Mouse (Mus musculus) liver, adult (tissue): ENCODE data around the gene Hspa4l.
A peak's percentile ranks its signal among the peaks of the same experiment; 100 is the strongest.

Experiments used
- GATA4 ChIP-seq: IDR thresholded peaks from 2 replicates; pipeline ENCODE4 v1.6.1; 2014; ENCODE audit warnings: mild to moderate bottlenecking, low read length; ENCODE audit not compliant: insufficient replicate concordance

Gene Hspa4l

DNA sequence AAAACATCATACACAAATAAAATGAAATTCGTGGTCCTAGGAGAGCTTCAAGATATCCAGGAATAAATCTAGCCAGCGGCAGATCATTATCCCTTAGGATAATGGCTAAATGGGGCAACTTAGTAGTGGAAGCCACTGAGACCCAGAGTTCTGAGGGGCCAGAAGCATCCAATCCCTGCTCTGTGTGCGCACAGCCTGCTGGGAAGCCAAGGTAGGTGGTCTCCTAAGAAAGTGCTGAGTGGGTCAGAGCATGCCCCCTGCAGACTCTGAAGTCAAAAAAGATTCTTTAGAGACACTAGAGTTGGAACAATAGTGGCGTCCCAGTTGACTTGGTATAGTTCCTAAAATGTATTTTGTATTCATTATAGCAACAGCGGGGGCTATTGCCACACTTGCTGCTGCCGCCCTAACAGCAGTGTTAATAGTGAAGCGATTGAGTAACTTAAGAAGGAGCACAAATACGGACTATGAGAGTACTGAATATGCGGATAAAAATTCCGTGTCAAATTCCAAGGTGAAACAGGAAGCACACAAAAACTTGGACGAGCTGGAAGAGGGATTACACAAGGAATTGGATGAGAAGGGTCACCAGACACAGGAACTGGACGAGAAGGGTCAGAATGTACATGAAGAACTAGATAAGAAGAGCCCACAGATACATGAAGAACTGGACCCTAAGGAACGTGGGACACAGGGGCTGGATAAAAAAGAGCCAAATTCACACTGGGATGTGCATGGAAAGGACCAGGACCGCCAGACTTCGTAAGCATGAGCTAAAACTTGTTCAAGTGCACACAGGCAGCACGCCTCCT is at the start of gene Hspa4l:
Hspa4l (plus strand) TSS at position 472 of the 812 bp plus-strand sequence.
- no peak for TF ChIP-seq GATA4

DNA sequence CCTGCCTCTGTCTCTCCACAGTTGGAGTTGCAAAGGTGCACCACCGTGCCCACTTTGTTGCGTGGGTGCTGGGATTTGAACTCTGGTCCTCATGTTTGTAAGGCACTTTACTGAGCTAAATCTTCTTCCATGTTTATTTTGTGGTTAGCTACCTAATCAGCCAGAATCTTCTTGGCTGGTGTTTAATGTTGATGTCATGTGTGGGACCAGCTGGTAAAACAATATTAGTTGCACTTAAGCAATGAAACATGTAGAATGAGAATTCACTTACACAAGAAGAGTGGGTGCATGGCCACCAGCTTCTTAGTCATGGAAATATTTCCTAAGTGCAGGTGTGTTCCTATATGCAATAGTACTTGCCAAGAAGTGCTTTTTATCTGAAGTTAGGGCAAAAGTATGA is 49.1 kb upstream of the Hspa4l start:
- TF ChIP-seq GATA4 = no peak

DNA sequence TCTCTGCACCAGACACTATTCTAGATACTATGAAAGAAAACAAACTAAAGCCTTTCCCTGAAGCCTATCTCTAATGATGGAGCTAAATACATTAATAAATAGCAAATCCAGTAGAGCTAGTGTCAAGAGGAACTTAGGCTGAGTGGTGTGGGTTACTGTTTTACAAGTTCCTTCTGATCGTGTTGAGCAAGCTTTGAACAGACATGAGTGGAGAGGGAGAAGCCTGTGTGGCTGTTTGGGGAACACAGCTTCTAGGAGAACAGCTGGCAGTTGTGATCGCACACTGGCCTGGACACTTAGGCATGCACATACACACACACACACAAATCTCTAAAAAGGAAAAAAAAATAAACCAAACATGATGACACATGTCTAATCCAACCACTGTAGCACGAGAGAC is 45.5 kb upstream of the Hspa4l start:
- no peak for TF ChIP-seq GATA4

DNA sequence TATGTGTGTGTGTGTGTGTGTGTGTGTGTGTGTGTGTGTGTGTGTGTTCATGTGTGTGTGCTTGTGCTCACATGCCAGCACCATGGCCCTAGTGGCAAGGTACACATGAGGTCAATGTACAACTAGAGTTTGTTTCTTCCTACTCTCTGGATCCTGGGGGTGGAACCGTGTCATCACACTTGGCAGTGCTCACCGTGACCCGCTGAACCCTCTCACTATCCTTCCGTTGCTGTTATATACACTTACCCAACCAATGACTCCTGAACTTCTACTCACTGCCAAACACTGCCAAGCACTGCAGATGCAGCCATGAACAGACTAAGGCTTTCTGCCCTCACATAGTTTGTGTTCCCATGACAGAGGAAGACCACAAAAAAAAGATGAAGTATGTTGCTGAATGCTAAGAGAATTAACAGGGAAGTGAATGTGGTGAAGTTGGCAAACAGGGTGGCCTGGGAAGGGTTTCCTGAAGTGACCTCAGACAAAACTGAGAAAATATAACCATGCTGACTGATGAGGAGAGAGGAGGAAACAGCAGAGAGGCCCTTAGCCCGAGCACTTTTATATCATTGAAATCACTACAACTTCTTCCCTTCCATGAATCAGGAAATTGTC is 39.4 kb upstream of the Hspa4l start:
- TF ChIP-seq GATA4 = no peak

DNA sequence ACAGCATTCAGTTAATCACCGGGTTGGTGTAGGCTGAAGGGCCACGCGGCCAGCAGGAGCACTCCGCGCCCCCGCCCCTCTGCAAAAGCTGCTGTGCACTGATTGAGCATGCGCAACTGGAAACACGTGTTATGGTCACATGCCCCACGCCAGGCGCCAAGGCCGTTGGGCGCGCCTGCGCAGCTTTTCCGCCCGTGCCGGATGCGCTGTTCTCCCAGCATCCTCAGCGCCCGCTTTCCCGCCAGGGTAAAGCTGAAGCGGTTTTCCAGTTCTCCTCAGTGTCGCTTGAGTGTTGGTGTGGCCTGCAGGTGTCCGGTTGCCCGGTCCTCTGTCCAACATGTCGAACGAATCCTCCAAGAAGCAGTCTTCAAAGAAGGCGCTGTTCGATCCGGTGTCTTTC is 35.6 kb upstream of the Hspa4l start, which contains the start of gene Slc25a31:
Slc25a31 (plus strand) TSS at position 201 of the 400 bp plus-strand sequence.
- TF ChIP-seq GATA4 = no peak

DNA sequence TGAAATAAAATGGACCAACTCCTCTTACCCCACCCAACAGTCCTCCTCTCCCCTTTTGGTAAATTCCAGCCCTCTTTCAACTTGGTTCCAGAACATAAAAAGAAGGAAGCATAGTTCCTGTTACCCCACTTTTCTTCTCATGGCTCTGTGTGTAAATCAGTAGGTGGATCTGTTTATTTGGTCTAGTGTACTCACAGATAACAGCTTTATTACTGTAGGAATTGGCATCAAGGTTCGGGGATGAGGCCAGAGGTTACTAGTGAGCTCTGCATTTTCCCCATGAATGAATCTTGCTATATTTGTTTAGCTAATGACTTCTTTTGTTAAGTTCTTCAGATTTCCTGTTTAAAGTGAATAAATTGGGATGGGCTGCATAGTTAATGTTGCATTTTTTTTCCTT is 28.2 kb upstream of the Hspa4l start:
- no peak for TF ChIP-seq GATA4

DNA sequence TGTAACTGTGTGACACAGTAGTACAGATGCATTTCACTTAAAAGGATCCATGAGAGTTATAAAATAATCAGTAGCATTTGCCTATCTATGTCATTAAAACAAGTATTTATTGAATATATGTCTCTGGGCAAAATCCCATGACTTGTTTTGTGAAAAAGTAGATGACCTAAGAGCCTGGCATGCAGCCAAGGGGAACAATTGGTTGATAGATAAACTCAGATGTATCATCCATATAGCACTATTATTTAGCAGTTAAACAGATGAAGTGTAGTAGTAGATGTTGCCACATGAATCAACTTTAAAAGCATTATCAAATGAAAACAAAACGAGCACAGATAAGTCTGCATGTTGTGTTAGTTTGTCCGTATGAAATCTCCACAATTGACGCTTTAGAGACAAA is 25.3 kb upstream of the Hspa4l start:
- TF ChIP-seq GATA4 = no peak

DNA sequence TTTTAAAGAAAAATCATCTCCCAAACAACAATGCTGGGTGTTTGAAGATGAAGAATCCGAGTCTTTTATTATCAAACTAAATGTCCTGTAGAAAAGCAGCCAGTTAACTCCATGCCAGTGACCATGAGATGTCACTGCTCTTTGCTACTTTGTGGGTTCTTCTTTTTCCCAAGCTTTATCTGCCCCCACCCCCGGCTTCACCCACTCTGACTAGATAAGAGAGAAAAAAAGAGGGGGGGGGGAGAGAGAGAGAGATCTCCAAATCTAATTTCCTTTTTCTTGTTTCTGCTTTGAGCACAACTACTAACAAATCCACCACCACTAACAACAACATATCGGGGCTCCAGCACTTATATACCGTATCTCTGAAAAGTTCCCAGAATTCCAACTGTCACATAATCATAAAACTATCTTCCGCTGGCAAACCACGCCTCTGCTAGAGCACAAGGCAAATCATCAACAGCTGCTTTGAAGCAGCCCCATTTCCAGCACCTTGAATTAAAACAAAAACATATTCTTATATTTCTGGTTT is 5.8 kb upstream of the Hspa4l start:
- no peak for TF ChIP-seq GATA4

DNA sequence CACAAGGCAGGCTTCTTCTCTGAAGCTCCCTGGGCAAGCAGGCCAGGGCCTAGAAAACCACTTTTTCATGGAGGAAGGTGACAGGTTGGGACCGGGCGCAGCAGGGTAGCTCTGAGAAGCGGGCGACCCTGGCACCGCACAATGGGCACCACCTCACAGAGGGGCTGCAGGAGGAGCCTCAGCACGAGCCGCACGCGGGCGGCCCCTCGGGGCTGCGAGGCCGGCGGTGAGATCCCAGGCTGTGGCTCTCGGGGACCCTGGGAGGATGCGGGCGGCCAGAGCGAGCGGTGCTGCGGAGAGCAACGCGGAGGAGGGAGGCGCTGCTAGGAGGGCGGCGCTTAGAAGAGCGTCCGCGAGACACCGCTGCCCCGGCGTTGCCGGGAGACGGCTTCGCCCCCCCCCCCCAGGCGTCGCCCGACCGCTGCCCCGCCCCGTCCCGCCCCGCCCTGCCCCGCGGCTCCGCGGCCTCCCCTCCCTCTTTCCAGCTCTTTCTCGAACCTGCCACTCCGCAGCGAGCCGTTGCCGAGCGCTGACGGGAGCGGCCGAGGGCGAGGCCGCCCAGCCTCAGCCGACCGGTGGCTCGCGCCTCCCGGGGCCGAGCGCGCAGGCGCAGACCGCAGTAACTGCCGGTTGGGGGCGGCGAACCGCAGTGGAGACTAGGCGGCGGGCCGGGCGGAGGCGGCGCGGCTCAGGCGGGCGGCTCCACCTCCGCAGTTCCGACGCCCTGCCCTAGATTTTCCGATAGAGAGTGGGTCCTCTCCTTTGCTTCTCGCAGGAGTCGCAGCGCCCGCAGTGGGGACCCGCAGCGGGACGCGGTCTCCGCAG is 753 bp downstream of the Hspa4l start:
- TF ChIP-seq GATA4 = peak; percentile 67; the same call in 1 of the 2 replicates

DNA sequence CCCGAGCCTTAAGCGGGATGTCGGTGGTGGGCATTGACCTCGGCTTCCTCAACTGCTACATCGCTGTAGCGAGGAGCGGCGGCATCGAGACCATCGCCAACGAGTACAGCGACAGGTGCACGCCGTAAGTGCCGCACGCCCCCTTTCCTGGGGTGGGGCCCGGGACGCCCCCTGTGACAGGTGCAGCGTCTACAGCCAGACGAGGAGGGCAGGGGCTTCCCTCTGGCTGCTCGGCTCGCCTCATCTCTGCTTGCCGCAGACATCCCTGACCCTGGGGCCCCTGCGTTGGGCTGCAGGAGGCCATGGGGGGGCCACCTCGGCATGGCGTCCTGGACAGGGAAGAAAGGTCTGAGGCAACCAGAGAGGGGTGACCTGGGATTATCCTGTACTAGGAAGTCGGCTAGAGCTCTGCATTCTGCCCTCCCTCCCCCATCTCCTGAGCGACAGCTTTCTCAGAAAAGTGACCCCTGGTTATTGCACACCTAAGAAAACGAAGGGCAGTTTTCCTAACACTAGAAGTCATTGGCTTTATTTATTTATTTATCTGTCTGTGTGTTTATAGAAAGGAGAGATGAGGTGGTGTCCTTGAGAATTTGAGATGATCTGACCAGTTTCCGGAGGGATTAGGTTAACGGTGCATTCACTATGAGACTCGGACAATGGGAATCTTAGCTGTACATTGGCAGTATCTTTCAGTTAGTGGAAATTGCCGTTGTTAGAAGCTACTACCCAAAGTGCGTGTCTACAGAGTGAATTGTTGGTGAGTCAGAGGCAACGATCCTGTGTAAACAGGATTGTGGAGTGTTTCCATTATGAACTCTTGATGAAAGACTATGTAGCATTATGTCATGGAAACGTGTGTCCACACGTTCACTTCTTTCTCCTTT is 1.6 kb downstream of the Hspa4l start:
- TF ChIP-seq GATA4 = no peak

DNA sequence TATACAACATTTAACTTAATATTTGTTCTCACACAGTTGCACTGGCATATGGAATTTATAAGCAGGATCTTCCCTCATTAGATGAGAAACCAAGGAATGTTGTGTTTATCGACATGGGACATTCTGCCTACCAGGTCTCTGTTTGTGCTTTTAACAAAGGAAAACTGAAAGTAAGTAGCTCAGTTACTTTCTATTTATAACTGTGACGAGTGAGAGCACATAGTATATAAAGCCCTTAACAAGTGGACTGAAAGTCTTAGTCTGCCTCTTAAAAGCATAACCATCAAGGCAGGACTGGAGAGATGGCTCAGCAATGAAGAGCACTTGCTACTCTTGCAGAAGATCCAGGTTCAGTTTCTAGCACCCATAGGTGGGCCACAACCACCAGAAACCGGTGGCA is 16.5 kb downstream of the Hspa4l start:
- no peak for TF ChIP-seq GATA4

DNA sequence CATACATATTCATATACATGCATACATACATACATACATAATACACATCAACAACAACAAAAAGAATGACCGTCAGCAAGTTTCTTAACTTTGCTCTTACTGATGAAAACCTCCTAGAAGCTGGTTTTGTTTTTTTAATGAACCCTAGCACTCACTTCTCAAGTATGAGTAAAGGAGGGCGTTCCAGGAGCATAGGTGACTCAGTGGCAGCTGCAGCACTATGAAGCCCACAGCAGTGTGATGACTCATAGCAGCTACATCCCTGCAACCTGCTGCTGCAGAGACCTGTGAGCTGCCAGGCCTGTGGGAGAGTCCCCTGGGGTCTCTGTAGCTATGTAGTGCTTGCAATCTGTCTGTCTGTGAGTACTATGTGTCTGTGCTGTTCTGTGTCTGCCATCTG is 17.0 kb downstream of the Hspa4l start:
- TF ChIP-seq GATA4 = no peak

DNA sequence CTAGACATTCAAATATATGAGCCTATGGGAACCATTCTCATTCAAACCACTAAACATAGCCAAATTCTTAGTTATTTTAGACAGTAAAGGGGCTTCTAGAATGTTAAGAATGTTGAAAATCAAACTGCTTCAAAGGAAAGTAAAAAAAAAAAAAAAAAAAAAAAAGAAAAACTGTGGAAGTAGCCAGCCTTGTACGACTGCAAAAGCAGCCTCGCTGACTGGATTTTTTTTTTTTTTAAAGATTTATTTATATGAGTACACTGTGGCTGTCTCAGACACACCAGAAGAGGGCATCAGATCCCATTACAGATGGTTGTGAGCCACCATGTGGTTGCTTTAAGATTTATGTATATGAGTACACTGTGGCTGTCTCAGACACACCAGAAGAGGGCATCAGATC is 49.5 kb downstream of the Hspa4l start:
- no peak for TF ChIP-seq GATA4

DNA sequence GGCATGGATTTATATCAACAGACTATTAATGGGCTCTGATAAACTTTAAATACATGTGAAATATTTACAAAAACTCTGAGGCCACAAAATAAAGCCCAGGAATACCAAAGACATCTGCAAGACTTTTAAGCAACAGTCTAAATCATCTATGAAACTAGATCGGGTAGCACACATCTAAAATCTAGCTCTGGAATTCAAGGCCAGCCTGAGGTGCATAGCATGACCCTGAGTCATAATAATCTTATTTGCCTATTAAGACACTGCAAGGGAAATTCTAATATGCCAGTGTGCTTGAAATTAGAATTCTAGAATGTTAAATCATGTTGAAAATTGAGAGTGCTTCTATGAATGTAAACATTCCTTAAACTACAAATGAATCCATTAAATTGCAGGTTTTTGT is 53.8 kb downstream of the Hspa4l start:
- TF ChIP-seq GATA4 = no peak
